Mouse (Mus musculus): ENCODE data around the gene Atrnl1. TPM values are rescaled to one million over a fixed set of nuclear protein-coding genes. Genes with fewer than 3 reads are reported as not detected.

The Atrnl1 gene
- polyA plus RNA-seq, 1 experiment from 2014 or later, result 2.9 TPM

- no peak overlapping the region for H3K4me2 ChIP-seq
- ATAC-seq (replicated peaks; ENCODE audit: low FRiP score) (no peak), DNase-seq (ENCODE audit: low spot score) (no peak)
- H3K27ac ChIP-seq (ENCODE audit: low read depth, low read length), result no peak overlapping the region
- 93% methylated on average over 8 of the region's 8 CpGs for WGBS
- no peaks in the 10 kb centered on the region for H3K4me1 ChIP-seq (replicated peaks; ENCODE audit: control insufficient read depth, insufficient read depth, low read length)
- no peaks in the 10 kb centered on the region for H3K27me3 ChIP-seq (replicated peaks; ENCODE audit: control insufficient read depth, insufficient read depth, low read length)
- H3K9me3 ChIP-seq (ENCODE audit: control insufficient read depth, low read length), result no peaks in the 10 kb centered on the region
- no peaks in the 10 kb centered on the region for H3K36me3 ChIP-seq (ENCODE audit: control insufficient read depth, insufficient read depth, low read length)
- no peak overlapping the region for H3K4me3 ChIP-seq (ENCODE audit: low read depth, low read length)
- no peak overlapping the region for H3K9ac ChIP-seq (ENCODE audit: low read depth, low read length)
Measured at GRCm38 (mm10) chr19:58050986-58051385, 440.2 kb downstream of the Atrnl1 start.

DNA sequence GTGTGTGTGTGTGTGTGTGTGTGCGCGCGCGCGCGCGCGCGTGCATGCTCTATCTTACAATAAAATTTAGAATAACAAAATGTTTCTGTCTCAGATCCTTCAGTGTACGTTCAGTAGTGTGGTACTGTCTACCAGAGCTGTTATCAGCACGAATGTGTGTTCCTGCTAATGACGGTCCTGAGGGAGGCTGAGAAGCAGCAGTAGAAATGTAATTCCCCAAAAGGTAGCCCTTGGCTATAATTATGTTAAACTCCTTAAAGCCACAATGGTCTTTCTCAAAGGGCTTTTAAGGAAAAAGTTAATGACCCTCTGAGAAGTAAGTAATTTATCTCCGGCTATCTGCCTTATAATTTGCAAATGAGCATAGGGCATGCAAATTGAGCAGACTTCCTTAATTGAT lies 441.1 kb downstream of the Atrnl1 start:
- H3K9me3 ChIP-seq (ENCODE audit: control insufficient read depth, low read length), result no peaks in the 10 kb centered on the region
- no peak overlapping the region for H3K9ac ChIP-seq (ENCODE audit: low read depth, low read length)
- ATAC-seq (replicated peaks; ENCODE audit: low FRiP score) (no peak), DNase-seq (ENCODE audit: low spot score) (no peak)
- no peaks in the 10 kb centered on the region for H3K36me3 ChIP-seq (ENCODE audit: control insufficient read depth, insufficient read depth, low read length)
- WGBS, result 88% methylated on average over 13 of the region's 13 CpGs
- H3K4me2 ChIP-seq, result no peak overlapping the region
- H3K27ac ChIP-seq (ENCODE audit: low read depth, low read length), result no peak overlapping the region
- H3K27me3 ChIP-seq (replicated peaks; ENCODE audit: control insufficient read depth, insufficient read depth, low read length), result no peaks in the 10 kb centered on the region
- no peaks in the 10 kb centered on the region for H3K4me1 ChIP-seq (replicated peaks; ENCODE audit: control insufficient read depth, insufficient read depth, low read length)
- no peak overlapping the region for H3K4me3 ChIP-seq (ENCODE audit: low read depth, low read length)

DNA sequence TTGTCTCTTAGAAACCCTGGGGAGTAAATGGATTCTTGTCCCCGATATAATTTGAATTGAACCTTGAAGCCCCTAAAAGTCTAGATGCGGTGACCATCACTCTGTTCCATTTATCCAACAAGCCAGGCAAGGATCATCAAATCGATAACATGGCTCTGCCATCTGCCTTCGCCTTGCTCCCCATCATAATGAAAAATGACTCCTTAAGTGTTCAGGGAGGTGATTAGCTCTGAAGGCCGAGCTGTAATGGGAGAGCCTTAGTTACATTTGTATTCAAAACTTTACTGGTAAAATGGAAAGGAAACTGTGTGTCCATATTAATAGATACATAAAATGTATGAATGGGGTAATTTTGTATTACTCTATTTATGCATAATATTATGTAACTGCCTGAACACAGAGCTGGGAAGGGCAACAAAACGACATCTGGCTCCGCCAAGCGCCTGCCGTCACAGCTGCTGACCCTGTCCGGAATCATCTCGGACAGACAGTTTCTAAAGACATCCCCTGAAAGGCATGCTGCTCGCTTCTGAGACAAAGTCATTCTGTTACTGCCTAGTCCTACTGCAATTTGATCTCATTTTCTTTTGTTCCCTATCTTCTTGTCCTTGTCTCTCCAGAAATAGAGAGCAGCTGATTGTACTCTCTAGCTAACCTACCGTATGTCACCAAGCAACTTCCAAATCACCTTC lies 441.8 kb downstream of the Atrnl1 start:
- no peaks in the 10 kb centered on the region for H3K27me3 ChIP-seq (replicated peaks; ENCODE audit: control insufficient read depth, insufficient read depth, low read length)
- ATAC-seq (replicated peaks; ENCODE audit: low FRiP score), result no peak
- 81% methylated on average over 13 of the region's 13 CpGs for WGBS

GRCm38 (mm10) chr19:58059719-58060118 lies 448.9 kb downstream of the Atrnl1 start:
- Histone ChIP-seq H3K4me3 (ENCODE audit: low read depth, low read length) (no peak overlapping the region), H3K36me3 (ENCODE audit: control insufficient read depth, insufficient read depth, low read length) (no peaks in the 10 kb centered on the region), H3K27ac (ENCODE audit: low read depth, low read length) (no peak overlapping the region), H3K4me2 (no peak overlapping the region), H3K27me3 (replicated peaks; ENCODE audit: control insufficient read depth, insufficient read depth, low read length) (no peaks in the 10 kb centered on the region), H3K4me1 (replicated peaks; ENCODE audit: control insufficient read depth, insufficient read depth, low read length) (peaks cover 10% of the 10 kb centered on the region), H3K9me3 (ENCODE audit: control insufficient read depth, low read length) (no peaks in the 10 kb centered on the region), H3K9ac (ENCODE audit: low read depth, low read length) (no peak overlapping the region)
- DNase-seq (ENCODE audit: low spot score) (no peak), ATAC-seq (replicated peaks; ENCODE audit: low FRiP score) (no peak)
- 41% methylated on average over 9 of the region's 9 CpGs for WGBS

More for the DNA sequence above, 441.8 kb downstream of the Atrnl1 start:
- no peaks in the 10 kb centered on the region for H3K9me3 ChIP-seq (ENCODE audit: control insufficient read depth, low read length)
- no peak overlapping the region for H3K4me2 ChIP-seq
- no peak for DNase-seq (ENCODE audit: low spot score)
- no peak overlapping the region for H3K27ac ChIP-seq (ENCODE audit: low read depth, low read length)
- H3K4me1 ChIP-seq (replicated peaks; ENCODE audit: control insufficient read depth, insufficient read depth, low read length), result no peaks in the 10 kb centered on the region
- H3K9ac ChIP-seq (ENCODE audit: low read depth, low read length), result no peak overlapping the region
- no peaks in the 10 kb centered on the region for H3K36me3 ChIP-seq (ENCODE audit: control insufficient read depth, insufficient read depth, low read length)
- no peak overlapping the region for H3K4me3 ChIP-seq (ENCODE audit: low read depth, low read length)

GRCm38 (mm10) chr19:58060199-58060853 lies 449.5 kb downstream of the Atrnl1 start:
- no peak overlapping the region for H3K4me2 ChIP-seq

GRCm38 (mm10) chr19:58060854-58061358 lies 450.1 kb downstream of the Atrnl1 start:
- Histone ChIP-seq H3K27me3 (replicated peaks; ENCODE audit: control insufficient read depth, insufficient read depth, low read length) (no peaks in the 10 kb centered on the region), H3K9me3 (ENCODE audit: control insufficient read depth, low read length) (no peaks in the 10 kb centered on the region), H3K4me1 (replicated peaks; ENCODE audit: control insufficient read depth, insufficient read depth, low read length) (peaks cover 15% of the 10 kb centered on the region), H3K27ac (ENCODE audit: low read depth, low read length) (no peak overlapping the region), H3K4me2 (no peak overlapping the region), H3K9ac (ENCODE audit: low read depth, low read length) (no peak overlapping the region), H3K36me3 (ENCODE audit: control insufficient read depth, insufficient read depth, low read length) (no peaks in the 10 kb centered on the region), H3K4me3 (ENCODE audit: low read depth, low read length) (no peak overlapping the region)
- DNase-seq (ENCODE audit: low spot score) (no peak), ATAC-seq (replicated peaks; ENCODE audit: low FRiP score) (no peak)
- 32% methylated on average over 15 of the region's 15 CpGs for WGBS

More at GRCm38 (mm10) chr19:58060199-58060853, 449.5 kb downstream of the Atrnl1 start:
- WGBS, result 36% methylated on average over 12 of the region's 12 CpGs
- H3K4me1 ChIP-seq (replicated peaks; ENCODE audit: control insufficient read depth, insufficient read depth, low read length), result peaks cover 15% of the 10 kb centered on the region
- H3K27me3 ChIP-seq (replicated peaks; ENCODE audit: control insufficient read depth, insufficient read depth, low read length), result no peaks in the 10 kb centered on the region
- no peak for DNase-seq (ENCODE audit: low spot score)
- no peak for ATAC-seq (replicated peaks; ENCODE audit: low FRiP score)
- H3K27ac ChIP-seq (ENCODE audit: low read depth, low read length), result no peak overlapping the region
- H3K9ac ChIP-seq (ENCODE audit: low read depth, low read length), result no peak overlapping the region
- no peak overlapping the region for H3K4me3 ChIP-seq (ENCODE audit: low read depth, low read length)
- H3K36me3 ChIP-seq (ENCODE audit: control insufficient read depth, insufficient read depth, low read length), result no peaks in the 10 kb centered on the region
- H3K9me3 ChIP-seq (ENCODE audit: control insufficient read depth, low read length), result no peaks in the 10 kb centered on the region

DNA sequence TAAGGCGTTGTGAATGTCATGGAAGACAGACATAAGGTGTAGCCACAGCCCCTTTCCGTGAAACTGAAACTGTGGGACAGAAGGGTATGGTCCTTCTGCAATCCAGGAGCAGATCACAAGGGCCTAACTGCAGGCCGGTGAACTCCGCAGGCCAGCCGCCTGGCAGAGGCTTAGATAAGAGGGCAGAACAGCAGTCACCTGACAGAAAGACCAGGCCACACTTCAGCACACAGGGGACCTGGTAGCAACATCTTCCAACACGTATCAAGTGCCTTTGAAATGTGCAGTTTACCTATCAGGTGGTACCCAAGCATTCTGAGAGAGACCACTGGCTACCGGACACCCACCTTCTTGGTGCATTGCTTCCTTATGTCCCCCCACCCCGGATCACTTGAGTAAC lies 451.1 kb downstream of the Atrnl1 start:
- Histone ChIP-seq H3K4me3 (ENCODE audit: low read depth, low read length) (no peak overlapping the region), H3K9ac (ENCODE audit: low read depth, low read length) (no peak overlapping the region), H3K9me3 (ENCODE audit: control insufficient read depth, low read length) (no peaks in the 10 kb centered on the region), H3K4me2 (no peak overlapping the region), H3K27ac (ENCODE audit: low read depth, low read length) (no peak overlapping the region), H3K27me3 (replicated peaks; ENCODE audit: control insufficient read depth, insufficient read depth, low read length) (no peaks in the 10 kb centered on the region), H3K36me3 (ENCODE audit: control insufficient read depth, insufficient read depth, low read length) (no peaks in the 10 kb centered on the region), H3K4me1 (replicated peaks; ENCODE audit: control insufficient read depth, insufficient read depth, low read length) (peaks cover 15% of the 10 kb centered on the region)
- no peak for DNase-seq (ENCODE audit: low spot score)
- no peak for ATAC-seq (replicated peaks; ENCODE audit: low FRiP score)
- WGBS, result 63% methylated on average over 8 of the region's 8 CpGs

GRCm38 (mm10) chr19:58063541-58063940 lies 452.7 kb downstream of the Atrnl1 start:
- Histone ChIP-seq H3K9me3 (ENCODE audit: control insufficient read depth, low read length) (no peaks in the 10 kb centered on the region), H3K4me1 (replicated peaks; ENCODE audit: control insufficient read depth, insufficient read depth, low read length) (peaks cover 15% of the 10 kb centered on the region), H3K9ac (ENCODE audit: low read depth, low read length) (no peak overlapping the region), H3K4me2 (no peak overlapping the region), H3K27ac (ENCODE audit: low read depth, low read length) (no peak overlapping the region), H3K27me3 (replicated peaks; ENCODE audit: control insufficient read depth, insufficient read depth, low read length) (no peaks in the 10 kb centered on the region), H3K36me3 (ENCODE audit: control insufficient read depth, insufficient read depth, low read length) (no peaks in the 10 kb centered on the region), H3K4me3 (ENCODE audit: low read depth, low read length) (no peak overlapping the region)
- WGBS, result 32% methylated on average over 6 of the region's 6 CpGs
- ATAC-seq (replicated peaks; ENCODE audit: low FRiP score) (no peak), DNase-seq (ENCODE audit: low spot score) (no peak)
